Mouse (Mus musculus): ENCODE results near the gene Plekhg2.

DNA sequence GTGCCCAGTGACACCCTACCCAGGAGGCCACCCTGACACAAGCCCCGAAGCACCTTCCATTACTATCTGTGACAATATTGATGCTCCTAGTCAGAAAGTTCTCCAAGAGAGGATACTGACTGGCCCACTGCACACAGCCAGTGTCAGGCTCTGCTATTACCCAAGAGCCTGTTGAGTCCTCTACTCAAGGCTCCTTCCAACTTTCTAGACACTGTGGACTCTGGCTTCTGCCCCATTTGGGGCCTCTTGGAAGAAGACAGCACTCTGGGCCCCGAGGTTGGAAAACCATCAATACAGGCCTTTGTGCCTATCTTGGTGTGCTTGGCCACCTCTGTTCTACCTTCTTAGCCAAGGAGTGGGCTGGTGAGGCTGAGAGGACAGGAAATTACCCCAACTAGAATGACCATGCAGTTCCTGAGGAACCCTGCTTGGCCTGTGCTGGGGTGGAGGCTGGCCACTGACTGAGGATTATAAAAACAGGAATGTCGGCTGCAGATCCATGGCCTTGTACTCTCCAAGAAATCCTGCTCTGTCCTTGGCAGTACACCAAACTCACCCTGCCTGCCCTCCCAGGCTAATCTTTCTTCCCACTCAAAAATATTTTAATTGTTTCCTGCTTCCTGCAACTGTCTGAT is 38.6 kb upstream of the Plekhg2 start:
- no peak for TF ChIP-seq POLR2A (IDR thresholded peaks at IDR 0.05; ENCODE audit: insufficient read depth, low read depth, low read length)
- no peak for TF ChIP-seq CTCF (IDR thresholded peaks at IDR 0.05)
